Mouse (Mus musculus) macrophage (primary cell): ENCODE measurements around the gene Kmt2d. TPM values are rescaled to one million over a fixed set of nuclear protein-coding genes. Genes with fewer than 3 reads are reported as not detected.

Source experiments
- H3K27ac ChIP-seq: fragments of 350-480 bp; formaldehyde crosslinking; 2 replicates; pipeline ENCODE4 v1.9.0; 2021
- H3K36me3 ChIP-seq: fragments of 350-480 bp; formaldehyde crosslinking; 2 replicates; pipeline ENCODE4 v1.9.0; 2021; ENCODE audit errors: inconsistent target
- H3K4me3 ChIP-seq: fragments of 350-480 bp; formaldehyde crosslinking; 2 replicates; pipeline ENCODE4 v1.9.0; 2021; ENCODE audit errors: inconsistent target
- H3K79me2 ChIP-seq: fragments of 350-480 bp; formaldehyde crosslinking; 2 replicates; pipeline ENCODE4 v1.9.0; 2021; ENCODE audit errors: inconsistent target
- WGBS: methylation state at CpG from one replicate; pipeline ENCODE4 v1.1.7; 2026; ENCODE audit warnings: inconsistent platforms; ENCODE audit not compliant: missing documents; 5-methylcytosine and 5-hydroxymethylcytosine counted together
- polyA plus RNA-seq: library from polyadenylated mRNA; stranded (reverse); fragments of 250-400 nt; gene quantifications from 3 replicates; pipeline ENCODE4 v1.2.4, GENCODE M21; 2018; ENCODE audit warnings: inconsistent platforms

The Kmt2d gene
- polyA plus RNA-seq, 1 experiment from 2014 or later: 22.5 TPM

- Histone ChIP-seq H3K36me3 (no peaks in the 10 kb centered on the region), H3K27ac (peak overlapping the region; percentile 90), H3K79me2 (peaks cover 45% of the 10 kb centered on the region), H3K4me3 (peak overlapping the region; percentile 57)
- 3% methylated on average over 47 of the region's 51 CpGs for WGBS
These were observed 1.2 kb upstream of the Kmt2d start for GRCm38 (mm10) chr15:98871916-98872888.

DNA sequence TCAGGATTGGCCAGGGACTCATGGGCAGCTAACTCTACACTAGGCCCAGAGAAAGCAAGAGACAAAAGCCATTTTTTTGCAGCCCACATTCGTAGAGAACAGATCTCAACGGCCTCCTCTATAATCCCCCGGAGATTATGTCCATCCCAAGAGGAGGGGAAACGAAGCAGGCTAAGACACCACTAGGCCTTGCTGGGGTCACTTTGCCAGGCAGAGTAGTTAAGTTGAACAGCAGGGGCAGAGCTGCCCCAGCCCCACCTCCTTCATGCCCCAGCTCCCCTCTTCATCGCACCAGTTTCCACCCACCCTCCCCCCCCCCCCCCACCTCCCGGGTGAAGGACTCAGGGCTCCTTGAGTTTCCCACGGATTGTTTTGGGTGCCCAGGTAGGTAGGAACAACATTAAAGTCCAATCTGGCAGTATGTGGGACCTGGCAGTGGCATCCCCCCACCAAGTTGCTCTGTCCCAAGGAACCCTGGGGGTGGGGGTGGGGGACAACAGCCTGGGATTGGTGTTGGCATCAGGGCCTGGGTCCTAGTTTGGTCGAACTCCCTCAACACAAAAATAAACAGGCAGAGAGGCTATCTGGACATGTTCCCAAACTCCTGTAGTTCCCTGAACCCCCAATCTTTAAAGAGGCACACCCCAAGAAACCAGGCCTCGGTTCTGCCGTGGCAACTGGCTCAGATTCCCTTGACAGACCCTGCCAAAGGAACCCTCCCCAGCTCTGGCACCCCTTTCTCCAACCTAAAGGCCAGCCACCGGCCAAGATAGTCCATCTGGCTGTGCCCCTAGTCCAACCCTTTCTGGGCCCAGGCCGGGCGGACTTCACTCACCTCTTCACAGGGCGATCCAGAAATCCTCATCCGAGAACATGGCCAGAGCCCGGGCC, 580 bp downstream of the Kmt2d start:
- under 1% methylated on average over 11 of the region's 16 CpGs for WGBS
- peaks cover 12% of the 10 kb centered on the region; the same call in 1 of the 2 replicates for H3K36me3 ChIP-seq
- H3K27ac ChIP-seq: peak overlapping the region; percentile 64
- H3K4me3 ChIP-seq: peak overlapping the region; percentile 83
- peaks cover 63% of the 10 kb centered on the region for H3K79me2 ChIP-seq

- Histone ChIP-seq H3K4me3 (peak overlapping the region; percentile 83), H3K36me3 (peaks cover 20% of the 10 kb centered on the region), H3K27ac (peak overlapping the region; percentile 64), H3K79me2 (peaks cover 72% of the 10 kb centered on the region)
- WGBS: 9% methylated on average over 8 of the region's 8 CpGs
These were observed 1.4 kb downstream of the Kmt2d start for GRCm38 (mm10) chr15:98869342-98870178.

- 53% methylated on average over 11 of the region's 11 CpGs for WGBS
These were observed 2.5 kb downstream of the Kmt2d start for GRCm38 (mm10) chr15:98868346-98869063.

GRCm38 (mm10) chr15:98867321-98867720, 3.7 kb downstream of the Kmt2d start:
- Histone ChIP-seq H3K36me3 (peaks cover 43% of the 10 kb centered on the region), H3K4me3 (peak overlapping the region; percentile 9; the same call in 1 of the 2 replicates), H3K79me2 (peaks cover 94% of the 10 kb centered on the region), H3K27ac (peak overlapping the region; percentile 24)
- 1% methylated on average over 6 of the region's 6 CpGs for WGBS

More at GRCm38 (mm10) chr15:98868346-98869063, 2.5 kb downstream of the Kmt2d start:
- H3K79me2 ChIP-seq: peaks cover 82% of the 10 kb centered on the region
- H3K27ac ChIP-seq: peak overlapping the region; percentile 19; the same call in 1 of the 2 replicates
- H3K4me3 ChIP-seq: peak overlapping the region; percentile 83
- peaks cover 31% of the 10 kb centered on the region for H3K36me3 ChIP-seq

DNA sequence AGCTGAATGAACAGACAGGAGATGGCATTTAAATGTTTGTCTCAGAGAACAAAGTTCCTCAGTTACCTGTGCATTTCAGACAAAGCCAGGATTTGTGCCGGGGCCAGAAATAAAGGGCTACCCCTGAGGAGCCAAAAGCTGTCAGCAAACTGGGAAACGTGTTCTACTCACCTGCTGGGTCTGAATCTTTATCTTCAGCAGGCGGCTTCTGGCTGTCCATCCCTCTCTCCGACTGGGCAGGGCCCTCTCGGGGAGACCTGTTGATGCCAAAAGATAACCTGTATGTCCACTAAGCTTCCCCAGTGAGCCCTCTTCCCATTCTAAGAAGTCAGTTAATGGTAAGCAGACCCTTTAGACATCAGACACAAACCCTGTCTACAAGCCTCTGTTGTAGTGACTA, 4.5 kb downstream of the Kmt2d start:
- H3K27ac ChIP-seq: no peak overlapping the region
- no peak overlapping the region for H3K4me3 ChIP-seq
- WGBS: 94% methylated on average over 5 of the region's 5 CpGs
- peaks cover 97% of the 10 kb centered on the region for H3K79me2 ChIP-seq
- peaks cover 51% of the 10 kb centered on the region for H3K36me3 ChIP-seq

DNA sequence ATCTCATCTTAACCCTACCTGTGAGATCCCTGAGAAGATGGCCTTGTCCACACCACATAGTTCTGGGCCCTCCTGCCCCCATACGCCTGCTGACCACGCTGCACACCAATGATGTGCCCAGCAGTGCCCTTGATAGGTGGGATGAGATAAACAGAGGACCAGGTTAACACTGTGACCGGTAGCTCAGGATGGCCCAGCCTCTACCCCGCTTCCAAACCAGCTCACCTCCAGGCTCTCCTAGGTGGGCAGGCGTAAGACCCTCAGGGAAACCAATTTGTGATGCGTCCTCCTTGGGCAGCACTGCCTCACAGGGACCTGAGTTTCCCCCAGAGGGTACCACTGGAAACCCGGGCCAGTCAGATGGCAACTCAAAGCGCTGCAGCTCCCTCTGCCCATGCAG, 5.2 kb downstream of the Kmt2d start:
- Histone ChIP-seq H3K27ac (no peak overlapping the region), H3K36me3 (peaks cover 58% of the 10 kb centered on the region), H3K79me2 (peaks cover 93% of the 10 kb centered on the region), H3K4me3 (no peak overlapping the region)
- over 99% methylated on average over 8 of the region's 8 CpGs for WGBS

DNA sequence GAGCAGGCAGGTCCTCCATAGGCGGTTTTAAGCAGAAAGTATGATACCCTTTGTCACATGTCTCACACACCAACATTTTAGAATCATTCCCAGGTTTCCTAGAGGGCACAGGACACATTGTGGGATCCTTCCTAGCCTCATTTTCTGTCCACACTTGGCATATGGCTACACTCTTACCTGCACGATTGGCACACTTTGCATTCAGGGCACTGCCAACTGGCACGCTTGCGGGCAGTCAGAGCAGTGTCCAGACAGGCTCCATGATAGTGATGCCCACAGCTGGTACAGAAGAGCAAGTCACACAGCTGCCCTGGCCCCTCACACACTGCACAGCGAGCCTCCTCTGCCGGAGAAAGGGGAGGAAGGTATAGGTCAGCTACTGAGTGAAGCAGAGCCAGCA, 6.1 kb downstream of the Kmt2d start:
- 95% methylated on average over 6 of the region's 6 CpGs for WGBS
- no peak overlapping the region for H3K4me3 ChIP-seq

DNA sequence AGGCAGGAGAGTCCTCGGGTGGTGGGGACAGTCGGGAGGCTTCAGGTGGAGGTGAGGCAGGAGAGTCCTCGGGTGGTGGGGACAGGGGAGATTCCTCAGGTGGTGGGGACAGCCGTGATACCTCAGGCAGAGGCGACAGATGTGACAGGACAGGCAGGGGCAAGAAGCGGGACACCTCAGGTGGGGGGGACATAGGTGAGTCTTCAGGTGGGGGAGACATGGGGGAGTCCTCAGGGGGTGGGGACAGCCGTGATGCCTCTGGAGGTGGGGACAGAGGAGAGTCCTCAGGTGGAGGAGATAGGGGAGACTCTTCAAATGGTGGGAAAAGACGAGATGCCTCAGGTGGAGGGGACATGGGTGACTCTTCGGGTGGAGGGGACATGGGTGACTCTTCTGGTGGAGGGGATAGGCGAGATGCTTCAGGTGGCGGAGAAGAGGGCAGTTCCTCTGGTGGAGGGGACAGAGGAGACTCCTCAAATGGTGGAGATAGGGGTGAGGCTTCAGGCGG, 7.5 kb downstream of the Kmt2d start:
- 95% methylated on average over 12 of the region's 12 CpGs for WGBS
- peaks cover 81% of the 10 kb centered on the region for H3K36me3 ChIP-seq
- H3K4me3 ChIP-seq: no peak overlapping the region
- H3K27ac ChIP-seq: no peak overlapping the region
- peaks cover 70% of the 10 kb centered on the region for H3K79me2 ChIP-seq

More for the DNA sequence above, 6.1 kb downstream of the Kmt2d start:
- peaks cover 84% of the 10 kb centered on the region for H3K79me2 ChIP-seq
- peaks cover 66% of the 10 kb centered on the region for H3K36me3 ChIP-seq
- H3K27ac ChIP-seq: no peak overlapping the region

DNA sequence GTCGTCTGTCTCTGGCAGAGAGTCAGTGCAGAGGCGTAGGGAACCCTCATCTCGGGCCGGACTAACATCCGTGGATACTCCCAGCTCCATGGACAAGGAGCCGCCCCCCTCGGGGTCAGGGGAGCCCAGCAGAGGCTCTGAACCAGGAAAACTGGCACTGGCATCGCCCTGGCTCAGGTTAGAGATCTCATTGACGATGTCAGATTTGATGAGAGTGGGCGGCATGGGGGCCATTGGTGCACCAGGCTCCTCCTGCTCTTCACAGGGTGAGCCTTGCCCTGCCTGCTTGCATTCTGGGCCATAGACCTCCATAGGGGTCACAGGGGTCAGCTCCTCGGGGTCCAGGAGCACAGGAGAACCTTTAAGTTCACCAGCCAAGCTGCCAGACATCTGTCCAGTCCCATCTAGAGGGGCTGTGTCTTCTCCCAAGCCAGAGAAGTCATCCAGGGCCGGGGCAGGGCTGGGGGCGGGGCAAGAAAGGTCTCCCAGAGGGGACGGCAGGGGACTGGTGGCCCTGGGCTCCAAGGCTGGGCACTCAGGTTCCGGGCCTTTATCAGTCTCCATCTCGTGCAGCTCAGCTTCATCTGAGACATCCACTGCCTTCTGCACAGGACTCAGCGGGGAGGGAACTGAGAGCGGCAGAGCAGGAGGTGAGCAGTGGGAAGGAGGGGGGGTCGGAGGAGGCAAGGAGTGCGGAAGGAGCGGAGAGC, 9.1 kb downstream of the Kmt2d start:
- H3K79me2 ChIP-seq: peaks cover 54% of the 10 kb centered on the region
- 95% methylated on average over 15 of the region's 21 CpGs for WGBS
- peaks cover 97% of the 10 kb centered on the region for H3K36me3 ChIP-seq
- H3K27ac ChIP-seq: no peak overlapping the region
- no peak overlapping the region for H3K4me3 ChIP-seq

DNA sequence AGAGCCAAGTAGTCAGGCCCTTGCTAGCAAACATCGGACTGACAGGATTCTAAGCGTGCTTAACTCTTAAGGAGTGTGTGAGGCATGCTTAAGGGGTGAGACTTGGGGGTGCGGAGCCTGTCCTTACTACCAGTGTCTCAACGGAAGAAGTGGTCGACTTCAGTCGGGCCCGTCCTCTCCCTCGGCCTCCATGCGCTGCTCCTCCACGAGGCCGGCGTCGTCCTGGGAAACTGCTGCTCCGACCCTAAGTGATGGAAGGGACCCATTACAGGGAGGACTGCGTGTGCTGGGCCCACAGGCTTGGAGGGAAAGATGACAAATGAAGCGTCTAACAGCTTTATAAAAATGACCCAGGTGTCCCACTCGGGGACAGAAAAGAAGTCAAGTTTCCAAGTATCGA, 10.1 kb downstream of the Kmt2d start:
- Histone ChIP-seq H3K27ac (no peak overlapping the region), H3K79me2 (peaks cover 44% of the 10 kb centered on the region), H3K36me3 (peaks cover 98% of the 10 kb centered on the region), H3K4me3 (no peak overlapping the region)
- WGBS: 97% methylated on average over 17 of the region's 18 CpGs

GRCm38 (mm10) chr15:98859319-98860043, 11.5 kb downstream of the Kmt2d start:
- Histone ChIP-seq H3K79me2 (peaks cover 30% of the 10 kb centered on the region; the same call in 1 of the 2 replicates), H3K27ac (no peak overlapping the region), H3K4me3 (no peak overlapping the region), H3K36me3 (peaks cover 98% of the 10 kb centered on the region)
- 96% methylated on average over 9 of the region's 9 CpGs for WGBS
